Mouse (Mus musculus) embryonic fibroblast, embryonic 13.5 days (primary cell): ENCODE data around the gene Exoc6b.

Experiments used
- CTCF ChIP-seq: IDR thresholded peaks from 2 replicates; pipeline ENCODE4 v1.5.1; 2011; ENCODE audit warnings: mild to moderate bottlenecking, control low read depth, low read length, moderate library complexity, borderline replicate concordance; ENCODE audit not compliant: insufficient read depth
- POLR2A ChIP-seq: IDR thresholded peaks from 2 replicates; pipeline ENCODE4 v1.6.1; 2011; ENCODE audit warnings: low read depth, mild to moderate bottlenecking, control low read depth, low read length, moderate library complexity

DNA sequence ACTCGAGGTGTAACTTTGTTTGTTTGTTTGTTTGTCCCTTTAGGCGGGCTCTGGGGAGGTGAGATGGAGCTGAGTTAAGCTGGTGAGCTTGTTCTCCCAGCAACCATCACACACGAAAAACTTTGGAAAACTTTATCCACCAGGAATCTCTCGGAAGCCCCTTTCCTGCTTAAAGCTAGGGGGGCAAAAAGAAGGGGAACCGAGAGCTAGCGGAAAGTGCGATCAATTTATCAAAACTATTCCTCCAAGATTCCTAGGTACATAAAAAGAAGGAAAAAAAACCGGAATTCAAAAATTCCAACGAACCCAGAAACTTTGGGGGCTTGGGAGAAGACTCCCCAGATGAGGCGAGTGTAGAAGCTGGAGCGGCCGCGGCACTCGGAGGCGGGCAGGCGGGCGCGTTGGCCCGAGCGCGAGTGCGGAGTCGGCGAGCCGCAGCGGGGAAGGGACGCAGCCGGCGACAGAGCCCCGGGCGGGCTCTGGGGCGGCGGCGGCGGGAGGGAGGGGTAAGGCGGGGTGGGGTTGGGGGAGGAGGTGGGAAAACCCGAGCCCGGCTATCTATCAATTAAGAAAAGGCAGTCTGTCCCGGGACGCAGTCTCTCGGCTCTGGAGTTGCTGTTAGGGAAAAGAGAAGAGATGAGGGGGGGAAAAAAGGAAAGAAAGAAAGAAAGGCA is 481.0 kb downstream of the Exoc6b start:
- TF ChIP-seq POLR2A (no peak), CTCF (no peak)
